Mouse (Mus musculus): ENCODE measurements around the gene Gjc1.

Gene Gjc1

GRCm38 (mm10) chr11:102818121-102819020 lies 1.1 kb downstream of the Gjc1 start:
- no peak for DNase-seq (ENCODE audit: extremely low read depth, low read depth, low spot score)

GRCm38 (mm10) chr11:102814881-102815280 lies 4.6 kb downstream of the Gjc1 start:
- no peak for DNase-seq (ENCODE audit: extremely low read depth, low read depth, low spot score)

- DNase-seq (ENCODE audit: extremely low read depth, low read depth, low spot score), result no peak
Measured at GRCm38 (mm10) chr11:102810721-102811485, 8.6 kb downstream of the Gjc1 start.

GRCm38 (mm10) chr11:102808246-102808645 lies 11.3 kb downstream of the Gjc1 start:
- no peak for DNase-seq (ENCODE audit: extremely low read depth, low read depth, low spot score)

- no peak for DNase-seq (ENCODE audit: extremely low read depth, low read depth, low spot score)
Measured at GRCm38 (mm10) chr11:102803453-102803852, 16.0 kb downstream of the Gjc1 start.

GRCm38 (mm10) chr11:102794157-102794556 lies 25.3 kb downstream of the Gjc1 start:
- no peak for DNase-seq (ENCODE audit: extremely low read depth, low read depth, low spot score)

GRCm38 (mm10) chr11:102791682-102792445 lies 27.6 kb downstream of the Gjc1 start:
- no peak for DNase-seq (ENCODE audit: extremely low read depth, low read depth, low spot score)

- no peak for DNase-seq (ENCODE audit: extremely low read depth, low read depth, low spot score)
Measured at GRCm38 (mm10) chr11:102787688-102788177, 31.8 kb downstream of the Gjc1 start.

- DNase-seq (ENCODE audit: extremely low read depth, low read depth, low spot score), result no peak
Measured at GRCm38 (mm10) chr11:102783443-102783842, 36.1 kb downstream of the Gjc1 start.

GRCm38 (mm10) chr11:102781523-102781922 lies 38.0 kb downstream of the Gjc1 start:
- no peak for DNase-seq (ENCODE audit: extremely low read depth, low read depth, low spot score)

GRCm38 (mm10) chr11:102780986-102781351 lies 38.5 kb downstream of the Gjc1 start:
- no peak for DNase-seq (ENCODE audit: extremely low read depth, low read depth, low spot score)

- no peak for DNase-seq (ENCODE audit: extremely low read depth, low read depth, low spot score)
Measured at GRCm38 (mm10) chr11:102780271-102780985, 39.1 kb downstream of the Gjc1 start.

- DNase-seq (ENCODE audit: extremely low read depth, low read depth, low spot score), result no peak
Measured at GRCm38 (mm10) chr11:102779824-102780223, 39.7 kb downstream of the Gjc1 start.

- no peak for DNase-seq (ENCODE audit: extremely low read depth, low read depth, low spot score)
Measured at GRCm38 (mm10) chr11:102779081-102779638, 40.3 kb downstream of the Gjc1 start.

GRCm38 (mm10) chr11:102778597-102778996 lies 40.9 kb downstream of the Gjc1 start:
- no peak for DNase-seq (ENCODE audit: extremely low read depth, low read depth, low spot score)

- DNase-seq (ENCODE audit: extremely low read depth, low read depth, low spot score), result no peak
Measured at GRCm38 (mm10) chr11:102778165-102778564, 41.3 kb downstream of the Gjc1 start.

GRCm38 (mm10) chr11:102777598-102777997 lies 41.9 kb downstream of the Gjc1 start:
- DNase-seq (ENCODE audit: extremely low read depth, low read depth, low spot score), result no peak

- DNase-seq (ENCODE audit: extremely low read depth, low read depth, low spot score), result no peak
Measured at GRCm38 (mm10) chr11:102774621-102775141, 44.8 kb downstream of the Gjc1 start.

GRCm38 (mm10) chr11:102773713-102774611 lies 45.5 kb downstream of the Gjc1 start:
- DNase-seq (ENCODE audit: extremely low read depth, low read depth, low spot score), result no peak
